Mouse (Mus musculus): ENCODE data around the gene Hspb7. TPM values are rescaled to one million over a fixed set of nuclear protein-coding genes. Genes with fewer than 3 reads are reported as not detected.
A peak's percentile ranks its signal among the peaks of the same experiment; 100 is the strongest.

The Hspb7 gene
- polyA plus RNA-seq, 1 experiment: 0.30 TPM

DNA sequence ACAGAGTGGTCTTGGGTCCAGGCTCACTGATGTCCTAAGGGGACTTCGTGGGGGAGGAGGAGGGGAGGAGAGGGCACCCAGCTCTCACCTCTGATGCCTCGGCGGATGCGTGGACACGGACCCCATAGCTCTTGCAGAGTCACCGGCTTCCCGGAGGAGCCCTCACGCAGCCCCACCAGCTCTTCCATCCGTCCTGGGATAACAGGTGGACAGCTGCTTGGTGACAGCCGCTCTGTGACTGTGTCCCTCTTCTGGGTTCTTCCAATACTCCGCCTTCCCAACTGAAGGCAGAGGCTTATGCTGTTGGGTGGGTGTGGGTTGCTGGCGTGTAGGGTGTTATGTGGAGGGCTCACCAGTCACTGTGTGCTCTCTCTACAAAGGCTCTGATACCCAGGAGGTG is 22.7 kb upstream of the Hspb7 start:
- TF ChIP-seq MYOG (IDR thresholded peaks at IDR 0.05; ENCODE audit: control insufficient read depth, extremely low read depth, insufficient read length): no peak
- no peaks in the 10 kb centered on the region for H3K36me3 ChIP-seq (ENCODE audit: control insufficient read depth, insufficient read depth)
- no peak overlapping the region for H3K4me3 ChIP-seq (ENCODE audit: insufficient read depth, poor library complexity, severe bottlenecking)
- H3K27me3 ChIP-seq (ENCODE audit: control insufficient read depth, insufficient read depth, insufficient read length): peaks cover 18% of the 10 kb centered on the region
- H3ac ChIP-seq (ENCODE audit: control insufficient read depth, insufficient read length, low read depth): no peak overlapping the region
- H3K79me2 ChIP-seq (ENCODE audit: control insufficient read depth, insufficient read depth): no peaks in the 10 kb centered on the region
- no peaks in the 10 kb centered on the region for H3K79me3 ChIP-seq (ENCODE audit: low read depth)

DNA sequence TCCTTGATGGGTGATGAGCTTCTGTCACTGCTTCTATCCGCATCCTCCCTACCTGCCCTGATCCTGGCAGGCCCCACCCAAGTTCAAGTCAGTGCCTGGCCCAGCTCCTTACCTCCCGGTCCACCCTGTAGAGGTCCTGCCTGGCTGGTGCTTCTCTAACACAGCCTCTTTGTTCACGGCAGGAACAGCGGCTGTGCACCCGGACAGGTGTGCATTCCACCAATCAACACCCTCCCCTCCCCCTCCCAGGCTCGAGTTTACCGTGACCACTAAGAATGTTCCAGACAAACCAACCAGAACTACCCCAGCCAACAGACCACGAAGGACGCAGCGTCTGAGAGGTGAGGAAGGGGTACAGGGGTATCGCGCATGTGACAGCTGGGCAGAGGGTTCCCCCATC is 22.0 kb upstream of the Hspb7 start, which contains the start of gene Clcnka:
Clcnka (minus strand) TSS at position 180 of the 400 bp plus-strand sequence.
- Histone ChIP-seq H3K79me2 (ENCODE audit: control insufficient read depth, insufficient read depth) (no peaks in the 10 kb centered on the region), H3ac (ENCODE audit: control insufficient read depth, insufficient read length, low read depth) (no peak within 1 kb of the TSS), H3K4me3 (ENCODE audit: insufficient read depth, poor library complexity, severe bottlenecking) (no peak within 1 kb of the TSS), H3K27me3 (ENCODE audit: control insufficient read depth, insufficient read depth, insufficient read length) (peaks cover 18% of the 10 kb centered on the region), H3K79me3 (ENCODE audit: low read depth) (no peaks in the 10 kb centered on the region), H3K36me3 (ENCODE audit: control insufficient read depth, insufficient read depth) (no peaks in the 10 kb centered on the region)
- TF ChIP-seq MYOD1 (IDR thresholded peaks at IDR 0.05; ENCODE audit: control insufficient read depth, insufficient read length, low read depth): no peak
- TF ChIP-seq USF1 (IDR thresholded peaks at IDR 0.05; ENCODE audit: low read depth): no peak
- no peak for TF ChIP-seq MAX (IDR thresholded peaks at IDR 0.05)

DNA sequence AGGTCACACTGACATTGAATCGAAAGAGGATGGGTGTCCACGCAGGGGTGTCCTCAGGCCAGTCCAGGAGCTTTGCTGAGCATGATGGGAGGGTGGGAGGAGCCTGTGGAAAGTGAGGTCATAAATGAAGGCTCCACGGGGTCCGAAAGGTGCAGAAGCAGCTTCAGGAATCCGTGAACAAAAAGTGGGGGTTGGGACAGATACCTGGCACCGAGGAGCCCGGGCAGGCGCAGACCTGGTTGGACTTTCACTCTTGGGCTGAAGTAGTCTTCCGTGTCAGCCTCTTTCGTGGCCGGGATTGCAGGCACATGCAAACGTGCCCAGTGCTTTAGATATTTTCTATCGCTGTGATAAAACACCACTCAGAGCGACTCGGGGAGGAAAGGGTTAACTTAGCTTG is 20.4 kb upstream of the Hspb7 start:
- no peak for TF ChIP-seq USF1 (IDR thresholded peaks at IDR 0.05; ENCODE audit: low read depth)
- TF ChIP-seq FOSL1 (IDR thresholded peaks at IDR 0.05; ENCODE audit: insufficient read depth, low read length, poor library complexity, severe bottlenecking): no peak
- no peak for TF ChIP-seq MYOD1 (IDR thresholded peaks at IDR 0.05; ENCODE audit: control insufficient read depth, insufficient read length, low read depth)
- no peak for TF ChIP-seq MYOG (IDR thresholded peaks at IDR 0.05; ENCODE audit: control insufficient read depth, extremely low read depth, insufficient read length)
- no peak for TF ChIP-seq MAX (IDR thresholded peaks at IDR 0.05)
- no peak for TF ChIP-seq CEBPB (IDR thresholded peaks at IDR 0.05; ENCODE audit: low read depth)
- no peak for TF ChIP-seq CTCF (IDR thresholded peaks at IDR 0.05; ENCODE audit: control insufficient read depth, insufficient read depth, insufficient read length)

DNA sequence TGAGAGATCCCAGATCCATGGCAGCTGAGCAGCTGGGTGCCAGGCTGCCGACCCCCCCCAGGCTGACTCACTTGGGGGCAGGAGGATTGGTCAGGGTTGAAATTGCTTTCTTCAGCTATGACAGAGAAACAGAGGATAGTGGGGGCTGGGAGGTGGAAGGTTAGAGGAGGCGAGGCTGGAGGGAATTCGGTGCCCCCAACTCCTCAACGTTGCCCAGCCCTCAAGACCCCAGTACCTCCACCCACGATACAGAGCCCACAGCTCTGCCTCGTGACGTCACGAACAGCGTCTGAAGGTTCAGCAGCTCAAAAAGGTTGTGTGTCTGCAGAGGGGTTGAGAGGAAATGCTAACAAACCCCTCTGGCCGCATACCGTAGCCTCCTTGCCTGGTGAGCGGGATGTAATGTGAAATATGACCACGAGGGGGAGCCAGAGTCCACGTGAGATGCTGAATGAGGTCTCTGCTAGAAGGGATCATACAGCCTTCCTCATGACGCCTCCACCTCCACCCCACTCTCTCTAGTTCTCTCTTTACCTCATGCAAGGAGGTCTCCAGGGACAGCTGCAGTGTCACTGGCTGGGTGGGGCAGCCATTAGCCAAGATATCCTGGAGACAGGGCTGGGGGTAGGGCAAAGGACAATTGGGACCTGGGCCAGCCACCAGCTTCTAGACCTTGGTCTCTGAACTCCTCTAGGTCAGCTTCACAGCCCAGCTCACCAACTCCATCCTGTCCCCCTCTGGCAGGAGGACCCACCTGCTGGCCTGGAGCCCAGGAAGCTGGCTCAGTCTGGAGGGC is 15.9 kb upstream of the Hspb7 start:
- Histone ChIP-seq H3ac (ENCODE audit: control insufficient read depth, insufficient read length, low read depth) (peak overlapping the region; percentile 21), H3K79me2 (ENCODE audit: control insufficient read depth, insufficient read depth) (no peaks in the 10 kb centered on the region), H3K27me3 (ENCODE audit: control insufficient read depth, insufficient read depth, insufficient read length) (no peaks in the 10 kb centered on the region), H3K79me3 (ENCODE audit: low read depth) (no peaks in the 10 kb centered on the region), H3K36me3 (ENCODE audit: control insufficient read depth, insufficient read depth) (no peaks in the 10 kb centered on the region), H3K4me3 (ENCODE audit: insufficient read depth, poor library complexity, severe bottlenecking) (no peak overlapping the region)
- TF ChIP-seq CTCF (IDR thresholded peaks at IDR 0.05; ENCODE audit: control insufficient read depth, insufficient read depth, insufficient read length): peak; percentile 90
- no peak for TF ChIP-seq MAX (IDR thresholded peaks at IDR 0.05)

More for the DNA sequence above, 20.4 kb upstream of the Hspb7 start:
- no peaks in the 10 kb centered on the region for H3K79me2 ChIP-seq (ENCODE audit: control insufficient read depth, insufficient read depth)
- no peaks in the 10 kb centered on the region for H3K36me3 ChIP-seq (ENCODE audit: control insufficient read depth, insufficient read depth)
- peaks cover 18% of the 10 kb centered on the region for H3K27me3 ChIP-seq (ENCODE audit: control insufficient read depth, insufficient read depth, insufficient read length)
- no peaks in the 10 kb centered on the region for H3K79me3 ChIP-seq (ENCODE audit: low read depth)
- H3K4me3 ChIP-seq (ENCODE audit: insufficient read depth, poor library complexity, severe bottlenecking): no peak overlapping the region
- H3ac ChIP-seq (ENCODE audit: control insufficient read depth, insufficient read length, low read depth): no peak overlapping the region

DNA sequence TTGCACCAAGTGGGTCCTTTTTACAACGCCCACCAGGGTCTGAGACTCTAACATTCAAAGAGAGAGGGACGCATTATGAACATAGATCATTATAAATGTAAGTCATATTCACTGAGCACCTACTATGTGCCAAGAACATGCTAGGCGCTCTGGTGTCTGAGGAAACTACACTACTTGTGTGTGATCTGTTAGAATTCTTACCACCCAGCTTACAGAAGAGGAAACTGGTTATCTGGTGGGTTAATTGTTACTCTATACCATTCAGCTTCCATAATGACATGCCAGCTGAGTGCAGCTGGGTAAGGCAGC is 15.3 kb upstream of the Hspb7 start:
- H3K27me3 ChIP-seq (ENCODE audit: control insufficient read depth, insufficient read depth, insufficient read length): no peaks in the 10 kb centered on the region
- no peak overlapping the region for H3ac ChIP-seq (ENCODE audit: control insufficient read depth, insufficient read length, low read depth)
- H3K79me2 ChIP-seq (ENCODE audit: control insufficient read depth, insufficient read depth): no peaks in the 10 kb centered on the region
- no peaks in the 10 kb centered on the region for H3K36me3 ChIP-seq (ENCODE audit: control insufficient read depth, insufficient read depth)
- no peaks in the 10 kb centered on the region for H3K79me3 ChIP-seq (ENCODE audit: low read depth)
- TF ChIP-seq FOSL1 (IDR thresholded peaks at IDR 0.05; ENCODE audit: insufficient read depth, low read length, poor library complexity, severe bottlenecking) (no peak), USF1 (IDR thresholded peaks at IDR 0.05; ENCODE audit: low read depth) (no peak), CEBPB (IDR thresholded peaks at IDR 0.05; ENCODE audit: low read depth) (no peak), MYOG (IDR thresholded peaks at IDR 0.05; ENCODE audit: control insufficient read depth, extremely low read depth, insufficient read length) (no peak), MYOD1 (IDR thresholded peaks at IDR 0.05; ENCODE audit: control insufficient read depth, insufficient read length, low read depth) (no peak), MAX (IDR thresholded peaks at IDR 0.05) (no peak), CTCF (IDR thresholded peaks at IDR 0.05; ENCODE audit: control insufficient read depth, insufficient read depth, insufficient read length) (no peak)
- no peak overlapping the region for H3K4me3 ChIP-seq (ENCODE audit: insufficient read depth, poor library complexity, severe bottlenecking)

DNA sequence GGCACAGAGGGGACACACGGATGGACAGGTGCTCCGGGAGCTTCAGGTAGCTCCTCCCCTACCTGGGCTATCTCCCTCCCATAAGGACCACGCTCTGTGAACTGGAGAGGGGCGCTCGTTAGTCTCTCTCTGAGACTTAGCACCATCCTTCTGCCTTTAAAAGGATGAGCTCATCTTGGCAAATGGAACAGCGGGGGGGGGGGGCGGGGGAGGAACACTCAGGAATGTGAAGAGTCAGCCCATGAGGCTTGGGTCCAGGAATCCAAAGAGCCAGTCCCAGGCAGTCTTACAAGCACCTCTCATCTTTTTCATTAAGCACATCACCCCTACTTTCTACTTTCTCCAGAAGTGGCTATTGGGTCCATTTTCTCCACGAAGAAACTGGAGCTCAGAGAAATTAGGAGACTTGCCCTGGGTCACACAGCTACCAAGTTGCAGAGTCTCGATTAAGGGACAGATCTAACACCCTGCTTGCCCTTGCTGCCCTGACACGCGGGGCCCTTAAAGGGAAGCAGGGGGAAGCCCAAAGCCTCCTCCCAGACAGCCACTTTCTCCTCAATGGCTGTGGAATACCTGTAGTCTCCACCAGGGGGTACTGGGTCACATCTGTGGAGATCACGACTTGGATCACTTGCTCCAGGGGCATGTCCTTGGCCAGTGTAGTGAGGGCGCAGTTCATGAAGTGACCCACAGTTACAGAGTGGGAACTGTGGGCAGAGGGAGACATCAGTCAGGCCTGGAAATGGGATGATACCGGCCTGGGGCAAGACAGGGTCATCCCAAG is 13.9 kb upstream of the Hspb7 start:
- TF ChIP-seq FOSL1 (IDR thresholded peaks at IDR 0.05; ENCODE audit: insufficient read depth, low read length, poor library complexity, severe bottlenecking) (no peak), CTCF (IDR thresholded peaks at IDR 0.05; ENCODE audit: control insufficient read depth, insufficient read depth, insufficient read length) (peak; percentile 22), USF1 (IDR thresholded peaks at IDR 0.05; ENCODE audit: low read depth) (no peak), MYOG (IDR thresholded peaks at IDR 0.05; ENCODE audit: control insufficient read depth, extremely low read depth, insufficient read length) (no peak), MYOD1 (IDR thresholded peaks at IDR 0.05; ENCODE audit: control insufficient read depth, insufficient read length, low read depth) (no peak), MAX (IDR thresholded peaks at IDR 0.05) (peak; percentile 30), CEBPB (IDR thresholded peaks at IDR 0.05; ENCODE audit: low read depth) (no peak)
- Histone ChIP-seq H3ac (ENCODE audit: control insufficient read depth, insufficient read length, low read depth) (no peak overlapping the region), H3K27me3 (ENCODE audit: control insufficient read depth, insufficient read depth, insufficient read length) (no peaks in the 10 kb centered on the region)

More for the DNA sequence above, 13.9 kb upstream of the Hspb7 start:
- no peak overlapping the region for H3K4me3 ChIP-seq (ENCODE audit: insufficient read depth, poor library complexity, severe bottlenecking)
- no peaks in the 10 kb centered on the region for H3K79me3 ChIP-seq (ENCODE audit: low read depth)
- H3K79me2 ChIP-seq (ENCODE audit: control insufficient read depth, insufficient read depth): no peaks in the 10 kb centered on the region
- no peaks in the 10 kb centered on the region for H3K36me3 ChIP-seq (ENCODE audit: control insufficient read depth, insufficient read depth)

Measured in C2C12 (cell line).